9 mouse cellular contexts compared by ENCODE assay signal in genomic region chr3:108838980-108839379, GRCm38 (mm10). TPM values are rescaled to one million over a fixed set of nuclear protein-coding genes. Genes with fewer than 3 reads are reported as not detected.
DNase-seq lines count a peak whose midpoint lies in the region; ATAC-seq and TF ChIP-seq lines count a peak whose summit lies in the region.
"Had no signal": no experiment of that assay in that cellular context is flagged by ENCODE, and none has a peak within 500 bp of the region (broad histone marks: within the 10 kb centered on the region; RNA-seq: fewer than 3 reads in every experiment).

No protein-coding gene starts in this region.

- peak overlapping the region; percentile 99 for H3K27ac ChIP-seq in gastrocnemius, adult 2 months
- H3K27ac ChIP-seq in neural tube, embryonic 11.5 days (ENCODE audit: low read depth, low read length), result no peak overlapping the region
- H3K27ac ChIP-seq in liver, embryonic 16.5 days (ENCODE audit: low read length), result peak overlapping the region; percentile 6; the same call in 1 of the 2 replicates
- no peak overlapping the region for H3K27ac ChIP-seq in stomach, postnatal 0 days (replicated peaks)

- no peak for TF ChIP-seq EP300 in stomach, postnatal 0 days (optimal IDR thresholded peaks at IDR 0.05)

- ATAC-seq in neural tube, embryonic 11.5 days (ENCODE audit: insufficient read depth, low FRiP score, low TSS enrichment), result no peak
- ATAC-seq in liver, embryonic 16.5 days (ENCODE audit: low read depth), result no peak
- no peak for ATAC-seq in stomach, postnatal 0 days (ENCODE audit: low FRiP score, low TSS enrichment)

- H3K4me1 ChIP-seq in neural tube, embryonic 11.5 days (ENCODE audit: control insufficient read depth, insufficient read depth, low read length), result 0 out of 2 replicates have a peak, but pooled peaks cover 2% of the 10 kb centered on the region
- H3K4me1 ChIP-seq in liver, embryonic 16.5 days (ENCODE audit: control insufficient read depth, low read depth, low read length), result peaks cover 19% of the 10 kb centered on the region
- no peaks in the 10 kb centered on the region; the same call in 1 of the 2 replicates for H3K4me1 ChIP-seq in stomach, postnatal 0 days (replicated peaks; ENCODE audit: control insufficient read depth, insufficient read depth)

- no peak overlapping the region for H3K9ac ChIP-seq in neural tube, embryonic 11.5 days (ENCODE audit: low read length)
- peak overlapping the region; percentile 85 for H3K9ac ChIP-seq in liver, embryonic 16.5 days (ENCODE audit: low read depth, low read length)
- no peak overlapping the region; the same call in 1 of the 2 replicates for H3K9ac ChIP-seq in stomach, postnatal 0 days (ENCODE audit: low read length)

- no peak for DNase-seq in gastrocnemius, adult 2 months
- DNase-seq in gastrocnemius, postnatal 14 days, result no peak
- no peak for DNase-seq in neural tube, embryonic 11.5 days (ENCODE audit: low spot score)
- no peak for DNase-seq in neural tube, embryonic 10.5 days (ENCODE audit: extremely low spot score, low spot score)
- no peak for DNase-seq in stomach, postnatal 0 days (ENCODE audit: low spot score)
- DNase-seq in kidney, adult 11 months, result no peak
- DNase-seq in layer of hippocampus, adult 9-10 months (ENCODE audit: low spot score), result no peak
- DNase-seq: B cell, adult 2 months had no signal

- H3K27me3 ChIP-seq in neural tube, embryonic 11.5 days (ENCODE audit: control insufficient read depth, insufficient read depth, low read length), result no peaks in the 10 kb centered on the region
- H3K27me3 ChIP-seq in liver, embryonic 16.5 days (ENCODE audit: control insufficient read depth, insufficient read depth, low read depth, low read length), result no peaks in the 10 kb centered on the region
- no peaks in the 10 kb centered on the region for H3K27me3 ChIP-seq in stomach, postnatal 0 days (ENCODE audit: control insufficient read depth, insufficient read depth, low read length)

- H3K36me3 ChIP-seq in neural tube, embryonic 11.5 days (ENCODE audit: control insufficient read depth, insufficient read depth, low read length), result no peaks in the 10 kb centered on the region
- no peaks in the 10 kb centered on the region for H3K36me3 ChIP-seq in liver, embryonic 16.5 days (ENCODE audit: control insufficient read depth, insufficient read depth)
- H3K36me3 ChIP-seq in stomach, postnatal 0 days (ENCODE audit: control insufficient read depth, insufficient read depth, low read length), result no peaks in the 10 kb centered on the region

- WGBS in neural tube, embryonic 11.5 days, result 85% methylated on average over 7 of the region's 7 CpGs
- 31% methylated on average over 7 of the region's 7 CpGs for WGBS in liver, embryonic 16.5 days (ENCODE audit: insufficient replicate concordance)
- WGBS in stomach, postnatal 0 days, result 69% methylated on average over 7 of the region's 7 CpGs

- intact Hi-C loops in gastrocnemius, adult 2 months (cut with DNase I), result no loop called here
- intact Hi-C loops in gastrocnemius, postnatal 14 days (cut with DNase I; ENCODE audit: low total_unique reads), result no loop called here

- H3K9me3 ChIP-seq in neural tube, embryonic 11.5 days (ENCODE audit: control insufficient read depth, low read length), result no peaks in the 10 kb centered on the region
- no peaks in the 10 kb centered on the region for H3K9me3 ChIP-seq in liver, embryonic 16.5 days (replicated peaks; ENCODE audit: control insufficient read depth, low read length)
- no peaks in the 10 kb centered on the region for H3K9me3 ChIP-seq in stomach, postnatal 0 days (ENCODE audit: control insufficient read depth, low read length)

- TF ChIP-seq CTCF in gastrocnemius, adult 2 months (IDR thresholded peaks at IDR 0.05), result no peak
- no peak for TF ChIP-seq CTCF in stomach, postnatal 0 days (IDR thresholded peaks at IDR 0.05; ENCODE audit: low read depth)

- peak overlapping the region; percentile 57 for H3K4me2 ChIP-seq in neural tube, embryonic 11.5 days (ENCODE audit: low read depth)
- peak overlapping the region; percentile 79 for H3K4me2 ChIP-seq in liver, embryonic 16.5 days (ENCODE audit: low read depth, low read length)
- peak overlapping the region; percentile 65 for H3K4me2 ChIP-seq in stomach, postnatal 0 days (replicated peaks; ENCODE audit: low read depth)

- H3K4me3 ChIP-seq in gastrocnemius, adult 2 months, result peak overlapping the region; percentile 81
- H3K4me3 ChIP-seq in neural tube, embryonic 11.5 days (ENCODE audit: low read depth, low read length), result peak overlapping the region; percentile 68; the same call in 1 of the 2 replicates
- H3K4me3 ChIP-seq in liver, embryonic 16.5 days (ENCODE audit: low read depth, low read length), result peak overlapping the region; percentile 87
- peak overlapping the region; percentile 83; the same call in 1 of the 2 replicates for H3K4me3 ChIP-seq in stomach, postnatal 0 days (ENCODE audit: low read depth, low read length)

RNA-seq across cellular contexts. Expression of gene Stxbp3, which starts 1.3 kb away (rescaled TPM):
- total RNA-seq in gastrocnemius, adult 2 months (2021), result 10 to 100 TPM; 30.5 to 40.4 TPM
- 10 to 100 TPM; 25.9 to 29.9 TPM for total RNA-seq in gastrocnemius, postnatal 14 days (2021)
- 20.8 and 25.4 TPM in 2 replicates for polyA plus RNA-seq in neural tube, embryonic 11.5 days (2014; fragmentation: Nextera tagmentation; extraction: Ambion mirVana)
- 17.6 and 22.3 TPM in 2 replicates for polyA plus RNA-seq in liver, embryonic 16.5 days (2015; fragmentation: Nextera tagmentation; extraction: Ambion mirVana)
- polyA plus RNA-seq in stomach, postnatal 0 days (2015; fragmentation: Nextera tagmentation; extraction: Ambion mirVana), result 38.6 and 39.3 TPM in 2 replicates

RNA-seq across cellular contexts. Expression of gene Fndc7, which starts 50.8 kb away (rescaled TPM):
- under 1 TPM in 1 of 2 experiments, not detected in 1; 0.06 TPM for total RNA-seq in gastrocnemius, adult 2 months (2021)
- total RNA-seq in gastrocnemius, postnatal 14 days (2021), result under 1 TPM in 1 of 2 experiments, not detected in 1; 0.08 TPM
- polyA plus RNA-seq in neural tube, embryonic 11.5 days (2014; fragmentation: Nextera tagmentation; extraction: Ambion mirVana), result not detected in 2 replicates
- 0.04 TPM in 2 replicates for polyA plus RNA-seq in liver, embryonic 16.5 days (2015; fragmentation: Nextera tagmentation; extraction: Ambion mirVana)
- polyA plus RNA-seq in stomach, postnatal 0 days (2015; fragmentation: Nextera tagmentation; extraction: Ambion mirVana), result 0.28 and 0.67 TPM in 2 replicates

Comparison
In these comparisons a context has a peak if more than half of its experiments do, and no peak if none do; other contexts are left out.
1. H3K27ac ChIP-seq: peak in gastrocnemius, adult 2 months (single experiment) and liver, embryonic 16.5 days (single experiment); none in neural tube, embryonic 11.5 days (single experiment) and stomach, postnatal 0 days (single experiment).
2. Peak in every context shown above with its lines, with median percentiles within 50 percentile points of each other: H3K4me3 ChIP-seq and H3K4me2 ChIP-seq.